Mouse (Mus musculus): Measurements from ENCODE around the gene Mttp. TPM values are rescaled to one million over a fixed set of nuclear protein-coding genes. Genes with fewer than 3 reads are reported as not detected.

Gene Mttp
- polyA plus RNA-seq, 1 experiment, result 6.2 TPM

- no peaks in the 10 kb centered on the region for H3K9me3 ChIP-seq (replicated peaks; ENCODE audit: control insufficient read depth, insufficient read depth, low read length, poor library complexity, severe bottlenecking)
- TF ChIP-seq CTCF (IDR thresholded peaks at IDR 0.05; ENCODE audit: low read depth, low read length) (no peak), EP300 (IDR thresholded peaks at IDR 0.05; ENCODE audit: insufficient read depth, low read depth, low read length) (no peak), POLR2A (IDR thresholded peaks at IDR 0.05; ENCODE audit: insufficient read depth, low read length) (no peak)
These were observed 25.2 kb downstream of the Mttp start for GRCm38 (mm10) chr3:138119444-138120105.

GRCm38 (mm10) chr3:138118831-138119230 is 25.9 kb downstream of the Mttp start:
- H3K9ac ChIP-seq (ENCODE audit: low read depth, poor library complexity, severe bottlenecking), result no peak overlapping the region
- no peaks in the 10 kb centered on the region for H3K4me1 ChIP-seq (ENCODE audit: control insufficient read depth, insufficient read depth, low read length)
- no peaks in the 10 kb centered on the region for H3K27me3 ChIP-seq (ENCODE audit: control insufficient read depth, insufficient read depth, low read length, poor library complexity, severe bottlenecking)
- no peaks in the 10 kb centered on the region for H3K9me3 ChIP-seq (replicated peaks; ENCODE audit: control insufficient read depth, insufficient read depth, low read length, poor library complexity, severe bottlenecking)
- TF ChIP-seq EP300 (IDR thresholded peaks at IDR 0.05; ENCODE audit: insufficient read depth, low read depth, low read length) (no peak), CTCF (IDR thresholded peaks at IDR 0.05; ENCODE audit: low read depth, low read length) (no peak), POLR2A (IDR thresholded peaks at IDR 0.05; ENCODE audit: insufficient read depth, low read length) (no peak)
- H3K4me3 ChIP-seq (ENCODE audit: low read depth, low read length), result no peak overlapping the region
- no peaks in the 10 kb centered on the region for H3K36me3 ChIP-seq (ENCODE audit: control insufficient read depth, insufficient read depth, low read length, poor library complexity, severe bottlenecking)
- no peak overlapping the region for H3K27ac ChIP-seq (ENCODE audit: insufficient read depth, low read length)

More at GRCm38 (mm10) chr3:138119444-138120105, 25.2 kb downstream of the Mttp start:
- Histone ChIP-seq H3K27ac (ENCODE audit: insufficient read depth, low read length) (no peak overlapping the region), H3K4me3 (ENCODE audit: low read depth, low read length) (no peak overlapping the region), H3K4me1 (ENCODE audit: control insufficient read depth, insufficient read depth, low read length) (no peaks in the 10 kb centered on the region), H3K36me3 (ENCODE audit: control insufficient read depth, insufficient read depth, low read length, poor library complexity, severe bottlenecking) (no peaks in the 10 kb centered on the region), H3K27me3 (ENCODE audit: control insufficient read depth, insufficient read depth, low read length, poor library complexity, severe bottlenecking) (no peaks in the 10 kb centered on the region), H3K9ac (ENCODE audit: low read depth, poor library complexity, severe bottlenecking) (no peak overlapping the region)

GRCm38 (mm10) chr3:138118392-138118791 is 26.4 kb downstream of the Mttp start:
- no peak overlapping the region for H3K4me3 ChIP-seq (ENCODE audit: low read depth, low read length)
- TF ChIP-seq EP300 (IDR thresholded peaks at IDR 0.05; ENCODE audit: insufficient read depth, low read depth, low read length), result no peak
- TF ChIP-seq CTCF (IDR thresholded peaks at IDR 0.05; ENCODE audit: low read depth, low read length), result no peak
- TF ChIP-seq POLR2A (IDR thresholded peaks at IDR 0.05; ENCODE audit: insufficient read depth, low read length), result no peak
- H3K9ac ChIP-seq (ENCODE audit: low read depth, poor library complexity, severe bottlenecking), result no peak overlapping the region
- H3K27me3 ChIP-seq (ENCODE audit: control insufficient read depth, insufficient read depth, low read length, poor library complexity, severe bottlenecking), result no peaks in the 10 kb centered on the region
- H3K4me1 ChIP-seq (ENCODE audit: control insufficient read depth, insufficient read depth, low read length), result no peaks in the 10 kb centered on the region
- no peaks in the 10 kb centered on the region for H3K9me3 ChIP-seq (replicated peaks; ENCODE audit: control insufficient read depth, insufficient read depth, low read length, poor library complexity, severe bottlenecking)
- no peaks in the 10 kb centered on the region for H3K36me3 ChIP-seq (ENCODE audit: control insufficient read depth, insufficient read depth, low read length, poor library complexity, severe bottlenecking)
- no peak overlapping the region for H3K27ac ChIP-seq (ENCODE audit: insufficient read depth, low read length)

- TF ChIP-seq EP300 (IDR thresholded peaks at IDR 0.05; ENCODE audit: insufficient read depth, low read depth, low read length), result no peak
- no peak for TF ChIP-seq POLR2A (IDR thresholded peaks at IDR 0.05; ENCODE audit: insufficient read depth, low read length)
- no peak for TF ChIP-seq CTCF (IDR thresholded peaks at IDR 0.05; ENCODE audit: low read depth, low read length)
- no peaks in the 10 kb centered on the region for H3K4me1 ChIP-seq (ENCODE audit: control insufficient read depth, insufficient read depth, low read length)
- H3K9ac ChIP-seq (ENCODE audit: low read depth, poor library complexity, severe bottlenecking), result no peak overlapping the region
- H3K36me3 ChIP-seq (ENCODE audit: control insufficient read depth, insufficient read depth, low read length, poor library complexity, severe bottlenecking), result no peaks in the 10 kb centered on the region
- no peaks in the 10 kb centered on the region for H3K9me3 ChIP-seq (replicated peaks; ENCODE audit: control insufficient read depth, insufficient read depth, low read length, poor library complexity, severe bottlenecking)
- H3K27ac ChIP-seq (ENCODE audit: insufficient read depth, low read length), result no peak overlapping the region
- H3K27me3 ChIP-seq (ENCODE audit: control insufficient read depth, insufficient read depth, low read length, poor library complexity, severe bottlenecking), result no peaks in the 10 kb centered on the region
- no peak overlapping the region for H3K4me3 ChIP-seq (ENCODE audit: low read depth, low read length)
These were observed 27.9 kb downstream of the Mttp start for GRCm38 (mm10) chr3:138116871-138117270.

- Histone ChIP-seq H3K4me3 (ENCODE audit: low read depth, low read length) (peak overlapping the region; percentile 22), H3K9me3 (replicated peaks; ENCODE audit: control insufficient read depth, insufficient read depth, low read length, poor library complexity, severe bottlenecking) (no peaks in the 10 kb centered on the region)
- TF ChIP-seq CTCF (IDR thresholded peaks at IDR 0.05; ENCODE audit: low read depth, low read length) (no peak), EP300 (IDR thresholded peaks at IDR 0.05; ENCODE audit: insufficient read depth, low read depth, low read length) (no peak), POLR2A (IDR thresholded peaks at IDR 0.05; ENCODE audit: insufficient read depth, low read length) (no peak)
These were observed 30.7 kb downstream of the Mttp start for GRCm38 (mm10) chr3:138114106-138114505.

GRCm38 (mm10) chr3:138110910-138111782 is 33.6 kb downstream of the Mttp start:
- TF ChIP-seq POLR2A (IDR thresholded peaks at IDR 0.05; ENCODE audit: insufficient read depth, low read length) (no peak), EP300 (IDR thresholded peaks at IDR 0.05; ENCODE audit: insufficient read depth, low read depth, low read length) (no peak), CTCF (IDR thresholded peaks at IDR 0.05; ENCODE audit: low read depth, low read length) (no peak)
- Histone ChIP-seq H3K27ac (ENCODE audit: insufficient read depth, low read length) (no peak overlapping the region), H3K9ac (ENCODE audit: low read depth, poor library complexity, severe bottlenecking) (no peak overlapping the region), H3K27me3 (ENCODE audit: control insufficient read depth, insufficient read depth, low read length, poor library complexity, severe bottlenecking) (no peaks in the 10 kb centered on the region), H3K4me1 (ENCODE audit: control insufficient read depth, insufficient read depth, low read length) (no peaks in the 10 kb centered on the region), H3K36me3 (ENCODE audit: control insufficient read depth, insufficient read depth, low read length, poor library complexity, severe bottlenecking) (no peaks in the 10 kb centered on the region), H3K4me3 (ENCODE audit: low read depth, low read length) (no peak overlapping the region), H3K9me3 (replicated peaks; ENCODE audit: control insufficient read depth, insufficient read depth, low read length, poor library complexity, severe bottlenecking) (no peaks in the 10 kb centered on the region)

More at GRCm38 (mm10) chr3:138114106-138114505, 30.7 kb downstream of the Mttp start:
- H3K27me3 ChIP-seq (ENCODE audit: control insufficient read depth, insufficient read depth, low read length, poor library complexity, severe bottlenecking), result no peaks in the 10 kb centered on the region
- H3K27ac ChIP-seq (ENCODE audit: insufficient read depth, low read length), result no peak overlapping the region
- H3K36me3 ChIP-seq (ENCODE audit: control insufficient read depth, insufficient read depth, low read length, poor library complexity, severe bottlenecking), result no peaks in the 10 kb centered on the region
- H3K9ac ChIP-seq (ENCODE audit: low read depth, poor library complexity, severe bottlenecking), result no peak overlapping the region
- H3K4me1 ChIP-seq (ENCODE audit: control insufficient read depth, insufficient read depth, low read length), result no peaks in the 10 kb centered on the region
